Mouse (Mus musculus): Measurements from ENCODE around the gene Nat8f6. TPM values are rescaled to one million over a fixed set of nuclear protein-coding genes. Genes with fewer than 3 reads are reported as not detected.

The Nat8f6 gene
- polyA plus RNA-seq (2012; rRNA removed): 0.29 and 0.39 TPM in 2 replicates

GRCm38 (mm10) chr6:85820837-85821236, at the start of gene Nat8f6, which contains the start of gene Nat8f5:
TSS of gene Nat8f6 (minus strand) at chr6:85820954.
TSS of gene Nat8f5 (minus strand) at chr6:85820972.

GRCm38 (mm10) chr6:85869006-85869405, 48.3 kb upstream of the Nat8f6 start, which contains the start of gene Nat8f2:
TSS of gene Nat8f2 (minus strand) at chr6:85869158.

GRCm38 (mm10) chr6:85831796-85832321, 11.1 kb upstream of the Nat8f6 start, which contains the start of gene Nat8:
TSS of gene Nat8 (minus strand) at chr6:85832082.

GRCm38 (mm10) chr6:85765532-85765931, 55.2 kb downstream of the Nat8f6 start, which contains the start of gene Nat8f3:
TSS of gene Nat8f3 (minus strand) at chr6:85765754.

Other genes with a start within 250 kb of the Nat8f6 start
- 0.41 and 0.43 TPM in 2 replicates for gene Alms1, start 233.4 kb downstream of the Nat8f6 start, polyA plus RNA-seq (2012; rRNA removed)
- 0.66 and 1.1 TPM in 2 replicates for gene Nat8f7, start 107.7 kb downstream of the Nat8f6 start, polyA plus RNA-seq (2012; rRNA removed)
- gene Nat8f3, start 55.2 kb downstream of the Nat8f6 start, polyA plus RNA-seq (2012; rRNA removed): 0.91 and 1.1 TPM in 2 replicates
- gene Nat8f5, start within 50 bp of the Nat8f6 start, polyA plus RNA-seq (2012; rRNA removed): 0.20 and 0.23 TPM in 2 replicates
- gene Nat8, start 11.1 kb upstream of the Nat8f6 start, polyA plus RNA-seq (2012; rRNA removed): 0.27 and 0.46 TPM in 2 replicates
- gene Nat8f2, start 48.2 kb upstream of the Nat8f6 start, polyA plus RNA-seq (2012; rRNA removed): 0.06 and 0.13 TPM in 2 replicates
- gene Nat8f4, start 83.9 kb upstream of the Nat8f6 start, polyA plus RNA-seq (2012; rRNA removed): 3.9 and 5.7 TPM in 2 replicates
- gene Tprkb, start 90.9 kb upstream of the Nat8f6 start, polyA plus RNA-seq (2012; rRNA removed): 6.7 and 6.9 TPM in 2 replicates
- 4.8 and 8.5 TPM in 2 replicates for gene Nat8f1, start 94.7 kb upstream of the Nat8f6 start, polyA plus RNA-seq (2012; rRNA removed)
- gene Dusp11, start 140.7 kb upstream of the Nat8f6 start, polyA plus RNA-seq (2012; rRNA removed): 35.3 and 39.8 TPM in 2 replicates
- gene Figla, start 195.2 kb upstream of the Nat8f6 start, polyA plus RNA-seq (2012; rRNA removed): not detected in 2 replicates
- gene Add2, start 207.7 kb upstream of the Nat8f6 start, polyA plus RNA-seq (2012; rRNA removed): 0.68 and 1.3 TPM in 2 replicates

Data from colon, adult 2 months (tissue).